Mouse (Mus musculus) kidney, postnatal 14 days (tissue): ENCODE data around the gene Btbd9.
"Not testable (repeated sequence)": the region's sequence is repeated elsewhere in the genome, so short reads cannot be mapped to it uniquely, and the experiment has no call there.

Source experiments
- DNase-seq: peaks from one replicate; pipeline ENCODE4 v3.0.0; 2022; ENCODE audit warnings: mixed read lengths

Gene Btbd9

GRCm38 (mm10) chr17:30510171-30510570, 66.1 kb downstream of the Btbd9 start:
- no peak for DNase-seq

GRCm38 (mm10) chr17:30509646-30510045, 66.6 kb downstream of the Btbd9 start:
- DNase-seq: peak; percentile 16

- DNase-seq: no peak
These were observed 68.4 kb downstream of the Btbd9 start for GRCm38 (mm10) chr17:30507636-30508576.

- no peak for DNase-seq
These were observed 69.4 kb downstream of the Btbd9 start for GRCm38 (mm10) chr17:30506916-30507315.

GRCm38 (mm10) chr17:30499541-30499940, 76.7 kb downstream of the Btbd9 start:
- not testable (repeated sequence) for DNase-seq

GRCm38 (mm10) chr17:30498779-30499178, 77.5 kb downstream of the Btbd9 start:
- DNase-seq: no peak

GRCm38 (mm10) chr17:30498376-30498719, 77.9 kb downstream of the Btbd9 start:
- DNase-seq: peak; percentile 77

GRCm38 (mm10) chr17:30497525-30498375, 78.5 kb downstream of the Btbd9 start:
- DNase-seq: no peak

- no peak for DNase-seq
These were observed 80.7 kb downstream of the Btbd9 start for GRCm38 (mm10) chr17:30495567-30495966.

GRCm38 (mm10) chr17:30495154-30495553, 81.1 kb downstream of the Btbd9 start:
- no peak for DNase-seq

- no peak for DNase-seq
These were observed 82.8 kb downstream of the Btbd9 start for GRCm38 (mm10) chr17:30493481-30493880.

GRCm38 (mm10) chr17:30492191-30492590, 84.1 kb downstream of the Btbd9 start:
- no peak for DNase-seq

- no peak for DNase-seq
These were observed 84.7 kb downstream of the Btbd9 start for GRCm38 (mm10) chr17:30491601-30492000.

GRCm38 (mm10) chr17:30490601-30491000, 85.7 kb downstream of the Btbd9 start:
- no peak for DNase-seq

GRCm38 (mm10) chr17:30490086-30490485, 86.2 kb downstream of the Btbd9 start:
- DNase-seq: no peak

- DNase-seq: no peak
These were observed 86.7 kb downstream of the Btbd9 start for GRCm38 (mm10) chr17:30489629-30490028.

- no peak for DNase-seq
These were observed 88.6 kb downstream of the Btbd9 start for GRCm38 (mm10) chr17:30487695-30488094.

- DNase-seq: no peak
These were observed 91.0 kb downstream of the Btbd9 start for GRCm38 (mm10) chr17:30485067-30485854.

- no peak for DNase-seq
These were observed 91.7 kb downstream of the Btbd9 start for GRCm38 (mm10) chr17:30484446-30485066.

- DNase-seq: no peak
These were observed 94.5 kb downstream of the Btbd9 start for GRCm38 (mm10) chr17:30481766-30482165.

GRCm38 (mm10) chr17:30481341-30481740, 94.9 kb downstream of the Btbd9 start:
- DNase-seq: no peak

- DNase-seq: no peak
These were observed 95.9 kb downstream of the Btbd9 start for GRCm38 (mm10) chr17:30480381-30480780.
